Mouse (Mus musculus) erythroblast, embryonic 14.5 days (primary cell): ENCODE measurements at regions not wholly inside any gene's neighbourhood (a gene's known extent, or its start where the extent isn't known, plus 50 kb on each side); places are given as distances from the start of the nearest gene placed in this dataset.

Experiments used
- GATA1 ChIP-seq: IDR thresholded peaks from 2 replicates; pipeline ENCODE4 v1.6.1; 2012; ENCODE audit warnings: low read length, inconsistent platforms, mixed read lengths
- TAL1 ChIP-seq: IDR thresholded peaks from 3 replicates; pipeline ENCODE4 v1.6.1; 2012; ENCODE audit warnings: low read length, inconsistent platforms, mixed read lengths

DNA sequence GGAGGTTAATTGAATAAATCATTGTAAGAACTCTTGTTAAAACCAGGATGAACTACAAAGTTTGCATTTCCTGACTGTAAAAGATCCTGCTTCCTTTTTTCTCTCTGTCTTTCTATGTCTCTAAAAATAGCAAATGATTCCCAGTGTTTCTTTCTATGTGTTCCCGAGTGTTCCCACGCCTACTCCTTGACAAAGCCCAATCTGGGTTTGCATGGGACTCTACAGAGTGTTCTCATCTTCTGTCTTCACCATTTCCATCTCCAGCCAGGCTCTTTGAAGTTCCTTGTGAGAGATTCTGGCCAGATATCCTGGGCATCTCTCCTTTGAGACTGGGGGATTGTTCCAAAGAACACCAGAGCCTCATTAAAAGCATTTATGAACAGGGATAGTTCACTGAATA, 285.0 kb downstream of the Insig2 start:
- TF ChIP-seq TAL1 = no peak
- TF ChIP-seq GATA1 = no peak
